9 mouse cellular contexts compared by ENCODE assay signal in the genomic region with DNA sequence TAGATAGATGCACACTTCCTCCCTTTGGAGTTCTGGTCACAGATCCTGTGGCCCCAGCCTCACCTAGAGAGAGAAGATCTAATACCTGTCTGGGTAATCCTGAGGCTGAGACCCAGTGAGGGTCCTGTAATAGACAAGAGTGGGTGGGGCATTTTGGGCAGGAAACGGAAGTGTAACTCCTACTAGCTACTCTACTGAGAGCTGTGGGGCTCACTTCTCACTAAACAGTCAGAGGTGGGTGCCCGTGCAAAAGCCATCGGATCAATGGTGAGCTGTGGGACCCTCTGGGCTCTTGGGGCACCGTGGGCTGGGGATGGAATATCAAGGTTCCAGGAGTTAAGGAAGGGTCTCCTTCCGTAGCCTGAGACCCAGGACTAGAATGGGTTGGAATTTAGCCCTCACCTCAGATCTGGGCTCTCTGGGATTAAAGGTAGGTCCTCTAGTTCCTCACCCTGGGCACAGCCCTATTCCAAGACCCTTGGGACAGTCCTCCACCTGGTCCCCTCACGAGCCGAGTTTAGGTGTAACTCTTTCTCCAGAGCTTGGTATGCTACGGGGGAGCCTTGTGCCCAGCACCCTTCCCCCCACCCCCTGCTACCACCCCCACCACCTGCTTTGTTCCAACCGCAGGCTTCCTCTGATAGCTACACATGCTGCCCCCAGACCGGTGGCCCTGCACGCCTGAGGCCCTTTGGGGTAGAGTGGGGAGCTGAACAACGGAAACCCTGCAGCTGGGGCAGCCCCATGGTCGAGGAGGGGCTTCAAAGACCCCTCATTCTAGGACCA. TPM values are rescaled to one million over a fixed set of nuclear protein-coding genes. Genes with fewer than 3 reads are reported as not detected.
DNase-seq lines count a peak whose midpoint lies in the region; ATAC-seq and TF ChIP-seq lines count a peak whose summit lies in the region.
"Had no signal": no experiment of that assay in that cellular context is flagged by ENCODE, and none has a peak within 500 bp of the region (broad histone marks: within the 10 kb centered on the region; RNA-seq: fewer than 3 reads in every experiment).

No protein-coding gene starts in this region.

- peaks cover 9% of the 10 kb centered on the region for H3K79me2 ChIP-seq in MEL (ENCODE audit: control insufficient read depth, insufficient read depth, low read length, poor library complexity)

- TF ChIP-seq POLR2A in MEL (IDR thresholded peaks at IDR 0.05; ENCODE audit: control insufficient read depth in 1 of 2, insufficient read depth in 1 of 2, low read depth in 1 of 2, low read length in 2 of 2, poor library complexity in 1 of 2): peak in 1 of 2 experiments; percentile 72; a peak in 2 of 4 replicates

- WGBS in kidney, postnatal 0 days: 76% methylated on average over 13 of the region's 13 CpGs
- 46% methylated on average over 13 of the region's 13 CpGs for WGBS in liver, embryonic 11.5 days

- H3K27me3 ChIP-seq in kidney, postnatal 0 days (ENCODE audit: insufficient read depth, low read length): no peaks in the 10 kb centered on the region
- H3K27me3 ChIP-seq in MEL (ENCODE audit: control insufficient read depth in 1 of 2, insufficient read depth in 2 of 2, low read length in 2 of 2): no peaks in the 10 kb centered on the region
- H3K27me3 ChIP-seq in liver, embryonic 11.5 days (replicated peaks; ENCODE audit: control insufficient read depth, insufficient read depth, low read length): no peaks in the 10 kb centered on the region
- no peaks in the 10 kb centered on the region for H3K27me3 ChIP-seq in splenic B cell, adult 2 months (ENCODE audit: control insufficient read depth, insufficient read depth, low read length, poor library complexity, severe bottlenecking)

- 0 out of 2 replicates have a peak overlapping the region, but pooled peaks have one; percentile 5 for H3K9ac ChIP-seq in kidney, postnatal 0 days (ENCODE audit: low read depth, low read length)
- H3K9ac ChIP-seq in MEL (ENCODE audit: control insufficient read depth, low read depth, low read length, poor library complexity, severe bottlenecking): peak overlapping the region; percentile 75
- peak overlapping the region; percentile 54 for H3K9ac ChIP-seq in liver, embryonic 11.5 days (ENCODE audit: low read depth, low read length)

- DNase-seq in kidney, postnatal 0 days (ENCODE audit: low spot score): no peak
- no peak for DNase-seq in kidney, adult 11 months
- DNase-seq in MEL (ENCODE audit: low read depth, low spot score): peak; percentile 58
- DNase-seq in liver, embryonic 11.5 days (ENCODE audit: low spot score): no peak
- peak; percentile 79 for DNase-seq in splenic B cell, adult 2 months (ENCODE audit: low read depth, low spot score)
- DNase-seq in right cerebral cortex, postnatal 10 days (ENCODE audit: low spot score in 2 of 2): no peak
- no peak for DNase-seq in cerebellum, adult 11-12 months
- no peak for DNase-seq in adrenal gland, postnatal 10 days
- DNase-seq: kidney, adult 18-20 months had no signal

- H3K4me1 ChIP-seq in kidney, postnatal 0 days (replicated peaks; ENCODE audit: insufficient read depth, low read length): no peaks in the 10 kb centered on the region; the same call in 1 of the 2 replicates
- H3K4me1 ChIP-seq in MEL (ENCODE audit: control insufficient read depth in 1 of 2, insufficient read depth in 2 of 2, low read length in 2 of 2): peaks cover 4 to 10% of the 10 kb centered on the region in 2 experiments; a peak in 3 of 4 replicates
- H3K4me1 ChIP-seq in liver, embryonic 11.5 days (replicated peaks; ENCODE audit: control insufficient read depth, insufficient read depth, low read length): peaks cover 14% of the 10 kb centered on the region

- TF ChIP-seq CTCF in kidney, postnatal 0 days (IDR thresholded peaks at IDR 0.05; ENCODE audit: low read depth): no peak
- no peak for TF ChIP-seq CTCF in MEL (IDR thresholded peaks at IDR 0.05 in 2 of 3, conservative IDR thresholded peaks at IDR 0.05 in 1 of 3; ENCODE audit: control insufficient read depth in 1 of 3, insufficient read depth in 1 of 3, low read depth in 2 of 3, low read length in 3 of 3, poor library complexity in 1 of 3, severe bottlenecking in 1 of 3)

- no peak for ATAC-seq in kidney, postnatal 0 days (replicated peaks; ENCODE audit: low FRiP score, low read depth)
- peak; percentile 34; the same call in 1 of the 2 replicates for ATAC-seq in liver, embryonic 11.5 days (replicated peaks; ENCODE audit: low FRiP score)

- 0 out of 4 replicates have a peak, but pooled peaks of 1 of the 2 experiments have one; percentile 20 for TF ChIP-seq EP300 in MEL (IDR thresholded peaks at IDR 0.05; ENCODE audit: low read depth in 1 of 2, low read length in 2 of 2)

- no peak for TF ChIP-seq RAD21 in MEL (IDR thresholded peaks at IDR 0.05; ENCODE audit: low read depth, low read length)

- H3K27ac ChIP-seq in kidney, postnatal 0 days: no peak overlapping the region
- H3K27ac ChIP-seq in MEL (ENCODE audit: control insufficient read depth, low read depth, low read length): peak overlapping the region; percentile 70
- H3K27ac ChIP-seq in liver, embryonic 11.5 days (ENCODE audit: low read depth, low read length): peak overlapping the region; percentile 39; the same call in 1 of the 2 replicates

- peaks cover 45% of the 10 kb centered on the region for H3K36me3 ChIP-seq in kidney, postnatal 0 days (ENCODE audit: insufficient read depth, low read length)
- peaks cover 1 to 2% of the 10 kb centered on the region in 2 experiments; a peak in 3 of 4 replicates for H3K36me3 ChIP-seq in MEL (ENCODE audit: control insufficient read depth in 1 of 2, insufficient read depth in 2 of 2, low read length in 2 of 2)
- peaks cover 32% of the 10 kb centered on the region for H3K36me3 ChIP-seq in liver, embryonic 11.5 days (ENCODE audit: control insufficient read depth, insufficient read depth, low read length)
- H3K36me3 ChIP-seq in splenic B cell, adult 2 months (ENCODE audit: control insufficient read depth, insufficient read depth, low read length, poor library complexity, severe bottlenecking): peaks cover 19% of the 10 kb centered on the region

- H3K9me3 ChIP-seq in kidney, postnatal 0 days (replicated peaks; ENCODE audit: low read length): no peaks in the 10 kb centered on the region
- no peaks in the 10 kb centered on the region for H3K9me3 ChIP-seq in MEL (replicated peaks; ENCODE audit: insufficient read depth, low read length)
- no peaks in the 10 kb centered on the region for H3K9me3 ChIP-seq in liver, embryonic 11.5 days (ENCODE audit: control insufficient read depth, low read length)

- no peak overlapping the region for H3K4me2 ChIP-seq in kidney, postnatal 0 days (ENCODE audit: low read length)
- H3K4me2 ChIP-seq in liver, embryonic 11.5 days: peak overlapping the region; percentile 55

- H3K4me3 ChIP-seq in kidney, postnatal 0 days (replicated peaks; ENCODE audit: low read depth, low read length): no peak overlapping the region
- peak overlapping the region; percentile 59 to 62 for H3K4me3 ChIP-seq in MEL (ENCODE audit: control insufficient read depth in 1 of 2, insufficient read depth in 1 of 2, low read depth in 2 of 2, low read length in 2 of 2)
- H3K4me3 ChIP-seq in liver, embryonic 11.5 days (ENCODE audit: low read depth, low read length): peak overlapping the region; percentile 34

TF ChIP-seq in MEL, 35 proteins besides CTCF, POLR2A, EP300 and RAD21 (continues in another document):
- no peak; the same call in 1 of the 2 replicates for TF ChIP-seq BHLHE40 (IDR thresholded peaks at IDR 0.05; ENCODE audit: borderline replicate concordance, low read depth, low read length)
- TF ChIP-seq SMC3 (IDR thresholded peaks at IDR 0.05; ENCODE audit: low read depth, low read length): no peak
- peak; percentile 62; the same call in 1 of the 2 replicates for TF ChIP-seq TBP (IDR thresholded peaks at IDR 0.05; ENCODE audit: low read depth, low read length)

RNA-seq across cellular contexts. Expression of gene Ptprcap, which starts 1.2 kb away (rescaled TPM):
- polyA plus RNA-seq in kidney, postnatal 0 days (2015; fragmentation: Nextera tagmentation; extraction: Ambion mirVana): 0.82 and 0.91 TPM in 2 replicates
- total RNA-seq in MEL (2012; rRNA removed): 75.7 and 80.3 TPM in 2 replicates
- polyA plus RNA-seq in MEL (2012; ENCODE audit: insufficient read depth in 1 of 2, insufficient read length in 2 of 2, low read depth in 1 of 2, low replicate concordance in 2 of 2, missing spikeins in 1 of 2): 10 to 100 TPM in 1 of 2 experiments, not detected in 1; 67.9 TPM
- 38.7 and 41.1 TPM in 2 replicates for polyA plus RNA-seq in liver, embryonic 11.5 days (2014; fragmentation: Nextera tagmentation; extraction: Ambion mirVana)
- total RNA-seq in adrenal gland, postnatal 10 days (2021): 10 to 100 TPM; 11.5 to 14.0 TPM

RNA-seq across cellular contexts. Expression of gene Coro1b, which starts 6.2 kb away (rescaled TPM):
- 161 and 164 TPM in 2 replicates for polyA plus RNA-seq in kidney, postnatal 0 days (2015; fragmentation: Nextera tagmentation; extraction: Ambion mirVana)
- total RNA-seq in MEL (2012; rRNA removed): 54.1 and 55.5 TPM in 2 replicates
- polyA plus RNA-seq in MEL (2012; ENCODE audit: insufficient read depth in 1 of 2, insufficient read length in 2 of 2, low read depth in 1 of 2, low replicate concordance in 2 of 2, missing spikeins in 1 of 2): 100 to 1,000 TPM in 1 of 2 experiments, not detected in 1; 111 TPM
- polyA plus RNA-seq in liver, embryonic 11.5 days (2014; fragmentation: Nextera tagmentation; extraction: Ambion mirVana): 126 and 132 TPM in 2 replicates
- 100 to 1,000 TPM; 185 to 193 TPM for total RNA-seq in adrenal gland, postnatal 10 days (2021)

RNA-seq across cellular contexts. Expression of gene Rps6kb2, which starts 8.5 kb away (rescaled TPM):
- 42.4 and 49.0 TPM in 2 replicates for polyA plus RNA-seq in kidney, postnatal 0 days (2015; fragmentation: Nextera tagmentation; extraction: Ambion mirVana)
- 7.4 and 8.7 TPM in 2 replicates for total RNA-seq in MEL (2012; rRNA removed)
- 10 to 100 TPM in 1 of 2 experiments, not detected in 1; 19.8 TPM for polyA plus RNA-seq in MEL (2012; ENCODE audit: insufficient read depth in 1 of 2, insufficient read length in 2 of 2, low read depth in 1 of 2, low replicate concordance in 2 of 2, missing spikeins in 1 of 2)
- 41.0 and 53.5 TPM in 2 replicates for polyA plus RNA-seq in liver, embryonic 11.5 days (2014; fragmentation: Nextera tagmentation; extraction: Ambion mirVana)
- total RNA-seq in adrenal gland, postnatal 10 days (2021): 10 to 100 TPM; 26.5 to 38.2 TPM

RNA-seq across cellular contexts. Expression of gene Cabp4, which starts 10.8 kb away (rescaled TPM):
- 0.08 and 0.13 TPM in 2 replicates for polyA plus RNA-seq in kidney, postnatal 0 days (2015; fragmentation: Nextera tagmentation; extraction: Ambion mirVana)
- total RNA-seq in MEL (2012; rRNA removed): 0.08 and 0.13 TPM in 2 replicates
- under 1 TPM in 1 of 2 experiments, not detected in 1; 0.24 TPM for polyA plus RNA-seq in MEL (2012; ENCODE audit: insufficient read depth in 1 of 2, insufficient read length in 2 of 2, low read depth in 1 of 2, low replicate concordance in 2 of 2, missing spikeins in 1 of 2)
- polyA plus RNA-seq in liver, embryonic 11.5 days (2014; fragmentation: Nextera tagmentation; extraction: Ambion mirVana): 0.21 TPM in 1 of 2 replicates, not detected in the other
- total RNA-seq in adrenal gland, postnatal 10 days (2021): 1 to 10 TPM in 1 of 2 experiments, under 1 TPM in 1; 0.69 to 1.9 TPM

RNA-seq across cellular contexts. Expression of gene Gpr152, which starts 15.0 kb away (rescaled TPM):
- 0.03 TPM in 1 of 2 replicates, not detected in the other for polyA plus RNA-seq in kidney, postnatal 0 days (2015; fragmentation: Nextera tagmentation; extraction: Ambion mirVana)
- total RNA-seq in MEL (2012; rRNA removed): not detected in 2 replicates
- polyA plus RNA-seq in MEL (2012; ENCODE audit: insufficient read depth in 1 of 2, insufficient read length in 2 of 2, low read depth in 1 of 2, low replicate concordance in 2 of 2, missing spikeins in 1 of 2): under 1 TPM in 1 of 2 experiments, not detected in 1; 0.03 TPM
- not detected in 2 replicates for polyA plus RNA-seq in liver, embryonic 11.5 days (2014; fragmentation: Nextera tagmentation; extraction: Ambion mirVana)
- total RNA-seq in adrenal gland, postnatal 10 days (2021): not detected

Comparison
In these comparisons a context has a peak if more than half of its experiments do, and no peak if none do; other contexts are left out.
1. DNase-seq: peak in MEL (single experiment) and splenic B cell, adult 2 months (single experiment); none in kidney, postnatal 0 days (single experiment), kidney, adult 11 months (single experiment), liver, embryonic 11.5 days (single experiment), right cerebral cortex, postnatal 10 days (0 of 2), cerebellum, adult 11-12 months (single experiment) and adrenal gland, postnatal 10 days (single experiment).
2. H3K9ac ChIP-seq: peak in every context shown above with its lines; median percentile 75 in MEL; 54 in liver, embryonic 11.5 days; 5 in kidney, postnatal 0 days.